Mouse (Mus musculus): Measurements from ENCODE around the gene Cracr2a. TPM values are rescaled to one million over a fixed set of nuclear protein-coding genes. Genes with fewer than 3 reads are reported as not detected.
A peak's percentile ranks its signal among the peaks of the same experiment; 100 is the strongest.

The Cracr2a gene
- polyA plus RNA-seq, 1 experiment from 2014 or later = 0.99 TPM

GRCm38 (mm10) chr6:127575194-127575593 is 14.1 kb downstream of the Cracr2a start:
- WGBS = 88% methylated on average over 2 of the region's 2 CpGs
- no peak overlapping the region for H3K9ac ChIP-seq (ENCODE audit: low read length)
- no peak for ATAC-seq (replicated peaks; ENCODE audit: low FRiP score)

DNA sequence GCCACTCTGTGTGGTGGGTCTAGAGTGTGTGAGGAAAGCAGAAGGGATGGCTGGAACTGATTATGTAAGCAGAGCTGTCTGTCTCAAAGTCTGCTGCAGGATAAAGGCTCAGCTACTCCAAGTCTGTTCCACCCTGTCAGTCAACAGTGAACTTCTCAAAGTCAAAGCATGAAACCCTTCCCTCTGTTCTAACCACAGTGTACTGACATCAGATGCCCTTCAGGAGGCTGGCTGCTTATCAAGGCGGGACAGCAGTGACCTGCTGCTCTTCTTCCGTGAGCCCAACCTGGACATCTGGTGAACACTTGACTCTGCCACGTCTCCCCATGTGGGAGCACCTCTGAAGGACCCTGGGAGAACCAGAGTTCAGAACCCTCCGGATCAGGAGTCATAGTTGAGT is 16.6 kb downstream of the Cracr2a start:
- Histone ChIP-seq H3K27ac (ENCODE audit: low read depth, low read length) (no peak overlapping the region), H3K4me3 (ENCODE audit: low read depth, low read length) (no peak overlapping the region), H3K9me3 (ENCODE audit: control insufficient read depth, low read length) (no peaks in the 10 kb centered on the region), H3K36me3 (ENCODE audit: control insufficient read depth, insufficient read depth, low read length) (no peaks in the 10 kb centered on the region), H3K4me1 (replicated peaks; ENCODE audit: control insufficient read depth, insufficient read depth, low read length) (no peaks in the 10 kb centered on the region), H3K27me3 (ENCODE audit: control insufficient read depth, insufficient read depth, low read length) (no peaks in the 10 kb centered on the region), H3K4me2 (ENCODE audit: low read depth, low read length, severe bottlenecking) (no peak overlapping the region), H3K9ac (ENCODE audit: low read length) (no peak overlapping the region)
- no peak for ATAC-seq (replicated peaks; ENCODE audit: low FRiP score)
- WGBS = 84% methylated on average over 4 of the region's 4 CpGs
- DNase-seq (ENCODE audit: low spot score) = no peak

More at GRCm38 (mm10) chr6:127575194-127575593, 14.1 kb downstream of the Cracr2a start:
- no peak overlapping the region for H3K4me3 ChIP-seq (ENCODE audit: low read depth, low read length)
- H3K4me1 ChIP-seq (replicated peaks; ENCODE audit: control insufficient read depth, insufficient read depth, low read length) = no peaks in the 10 kb centered on the region
- H3K36me3 ChIP-seq (ENCODE audit: control insufficient read depth, insufficient read depth, low read length) = no peaks in the 10 kb centered on the region
- no peaks in the 10 kb centered on the region for H3K27me3 ChIP-seq (ENCODE audit: control insufficient read depth, insufficient read depth, low read length)
- no peak overlapping the region for H3K4me2 ChIP-seq (ENCODE audit: low read depth, low read length, severe bottlenecking)
- no peak overlapping the region for H3K27ac ChIP-seq (ENCODE audit: low read depth, low read length)
- no peak for DNase-seq (ENCODE audit: low spot score)
- no peaks in the 10 kb centered on the region for H3K9me3 ChIP-seq (ENCODE audit: control insufficient read depth, low read length)

- no peaks in the 10 kb centered on the region for H3K27me3 ChIP-seq (ENCODE audit: control insufficient read depth, insufficient read depth, low read length)
- ATAC-seq (replicated peaks; ENCODE audit: low FRiP score) (no peak), DNase-seq (ENCODE audit: low spot score) (no peak)
- no peaks in the 10 kb centered on the region for H3K36me3 ChIP-seq (ENCODE audit: control insufficient read depth, insufficient read depth, low read length)
- H3K9ac ChIP-seq (ENCODE audit: low read length) = no peak overlapping the region
- H3K4me2 ChIP-seq (ENCODE audit: low read depth, low read length, severe bottlenecking) = no peak overlapping the region
- no peaks in the 10 kb centered on the region for H3K9me3 ChIP-seq (ENCODE audit: control insufficient read depth, low read length)
- 81% methylated on average over 7 of the region's 7 CpGs for WGBS
- no peaks in the 10 kb centered on the region for H3K4me1 ChIP-seq (replicated peaks; ENCODE audit: control insufficient read depth, insufficient read depth, low read length)
- H3K27ac ChIP-seq (ENCODE audit: low read depth, low read length) = no peak overlapping the region
- H3K4me3 ChIP-seq (ENCODE audit: low read depth, low read length) = no peak overlapping the region
Measured at GRCm38 (mm10) chr6:127578316-127578715, 17.2 kb downstream of the Cracr2a start.

- WGBS = 85% methylated on average over 5 of the region's 5 CpGs
- H3K4me3 ChIP-seq (ENCODE audit: low read depth, low read length) = no peak overlapping the region
- H3K4me2 ChIP-seq (ENCODE audit: low read depth, low read length, severe bottlenecking) = no peak overlapping the region
- no peak for DNase-seq (ENCODE audit: low spot score)
- H3K9me3 ChIP-seq (ENCODE audit: control insufficient read depth, low read length) = no peaks in the 10 kb centered on the region
- H3K27me3 ChIP-seq (ENCODE audit: control insufficient read depth, insufficient read depth, low read length) = no peaks in the 10 kb centered on the region
- no peak for ATAC-seq (replicated peaks; ENCODE audit: low FRiP score)
- H3K27ac ChIP-seq (ENCODE audit: low read depth, low read length) = no peak overlapping the region
- no peak overlapping the region for H3K9ac ChIP-seq (ENCODE audit: low read length)
- H3K36me3 ChIP-seq (ENCODE audit: control insufficient read depth, insufficient read depth, low read length) = no peaks in the 10 kb centered on the region
- no peaks in the 10 kb centered on the region for H3K4me1 ChIP-seq (replicated peaks; ENCODE audit: control insufficient read depth, insufficient read depth, low read length)
Measured at GRCm38 (mm10) chr6:127578810-127579209, 17.7 kb downstream of the Cracr2a start.

DNA sequence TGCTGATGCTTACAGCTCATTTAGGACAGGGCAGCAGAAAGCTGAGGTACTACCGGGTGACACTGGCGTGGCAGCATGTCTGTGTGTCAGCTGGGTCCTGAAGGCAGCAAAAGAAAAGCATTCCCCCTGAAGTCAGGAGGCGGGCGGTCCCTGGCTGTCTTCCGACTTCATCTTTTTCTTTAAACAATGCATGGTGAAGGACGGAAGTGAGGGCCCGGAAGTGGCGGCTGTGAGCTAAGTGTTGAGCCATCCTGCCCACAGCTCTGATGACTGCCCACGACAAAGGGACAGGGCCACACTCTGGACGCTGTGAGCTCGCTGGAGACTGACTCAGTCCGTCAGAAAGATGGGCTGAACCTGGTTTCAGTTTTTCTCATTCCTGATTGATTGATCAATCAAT is 20.8 kb downstream of the Cracr2a start:
- H3K9me3 ChIP-seq (ENCODE audit: control insufficient read depth, low read length) = no peaks in the 10 kb centered on the region
- 61% methylated on average over 12 of the region's 12 CpGs for WGBS
- H3K4me1 ChIP-seq (replicated peaks; ENCODE audit: control insufficient read depth, insufficient read depth, low read length) = no peaks in the 10 kb centered on the region
- peak overlapping the region; percentile 29; the same call in 1 of the 2 replicates for H3K4me2 ChIP-seq (ENCODE audit: low read depth, low read length, severe bottlenecking)
- H3K4me3 ChIP-seq (ENCODE audit: low read depth, low read length) = no peak overlapping the region
- ATAC-seq (replicated peaks; ENCODE audit: low FRiP score) (no peak), DNase-seq (ENCODE audit: low spot score) (no peak)
- H3K27ac ChIP-seq (ENCODE audit: low read depth, low read length) = no peak overlapping the region
- no peaks in the 10 kb centered on the region for H3K36me3 ChIP-seq (ENCODE audit: control insufficient read depth, insufficient read depth, low read length)
- H3K9ac ChIP-seq (ENCODE audit: low read length) = no peak overlapping the region
- no peaks in the 10 kb centered on the region for H3K27me3 ChIP-seq (ENCODE audit: control insufficient read depth, insufficient read depth, low read length)

- no peak overlapping the region for H3K27ac ChIP-seq (ENCODE audit: low read depth, low read length)
- H3K9ac ChIP-seq (ENCODE audit: low read length) = no peak overlapping the region
- no peaks in the 10 kb centered on the region for H3K9me3 ChIP-seq (ENCODE audit: control insufficient read depth, low read length)
- 15% methylated on average over 15 of the region's 15 CpGs for WGBS
- H3K4me1 ChIP-seq (replicated peaks; ENCODE audit: control insufficient read depth, insufficient read depth, low read length) = no peaks in the 10 kb centered on the region
- H3K4me2 ChIP-seq (ENCODE audit: low read depth, low read length, severe bottlenecking) = peak overlapping the region; percentile 29
- DNase-seq (ENCODE audit: low spot score) (peak; percentile 84), ATAC-seq (replicated peaks; ENCODE audit: low FRiP score) (peak; percentile 61; the same call in 1 of the 2 replicates)
- H3K36me3 ChIP-seq (ENCODE audit: control insufficient read depth, insufficient read depth, low read length) = no peaks in the 10 kb centered on the region
- no peak overlapping the region for H3K4me3 ChIP-seq (ENCODE audit: low read depth, low read length)
- H3K27me3 ChIP-seq (ENCODE audit: control insufficient read depth, insufficient read depth, low read length) = no peaks in the 10 kb centered on the region
Measured at GRCm38 (mm10) chr6:127582391-127583176, 21.4 kb downstream of the Cracr2a start.

DNA sequence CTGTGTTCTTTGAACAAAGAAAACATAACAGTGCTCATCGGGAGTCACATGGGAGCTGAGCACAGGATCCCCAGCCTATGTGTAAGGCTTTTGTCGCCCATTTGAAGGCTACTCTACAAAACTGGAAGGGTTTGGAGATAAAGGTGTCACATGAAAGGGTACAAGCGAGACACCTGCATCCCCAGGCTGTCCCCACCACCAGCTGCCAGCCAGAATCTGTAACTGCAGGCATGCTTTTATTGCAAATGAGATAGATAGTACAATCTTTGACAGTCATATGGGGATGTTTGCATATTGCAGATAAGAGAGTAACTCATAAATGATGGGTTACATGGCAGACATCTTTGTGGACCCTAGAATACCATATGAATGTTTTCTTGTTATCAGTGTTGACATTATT is 30.3 kb downstream of the Cracr2a start:
- Histone ChIP-seq H3K36me3 (ENCODE audit: control insufficient read depth, insufficient read depth, low read length) (no peaks in the 10 kb centered on the region), H3K4me2 (ENCODE audit: low read depth, low read length, severe bottlenecking) (no peak overlapping the region), H3K27ac (ENCODE audit: low read depth, low read length) (no peak overlapping the region), H3K4me1 (replicated peaks; ENCODE audit: control insufficient read depth, insufficient read depth, low read length) (no peaks in the 10 kb centered on the region), H3K9ac (ENCODE audit: low read length) (no peak overlapping the region), H3K9me3 (ENCODE audit: control insufficient read depth, low read length) (no peaks in the 10 kb centered on the region), H3K4me3 (ENCODE audit: low read depth, low read length) (no peak overlapping the region), H3K27me3 (ENCODE audit: control insufficient read depth, insufficient read depth, low read length) (no peaks in the 10 kb centered on the region)
- 73% methylated on average over 3 of the region's 3 CpGs for WGBS
- DNase-seq (ENCODE audit: low spot score) (no peak), ATAC-seq (replicated peaks; ENCODE audit: low FRiP score) (no peak)

DNA sequence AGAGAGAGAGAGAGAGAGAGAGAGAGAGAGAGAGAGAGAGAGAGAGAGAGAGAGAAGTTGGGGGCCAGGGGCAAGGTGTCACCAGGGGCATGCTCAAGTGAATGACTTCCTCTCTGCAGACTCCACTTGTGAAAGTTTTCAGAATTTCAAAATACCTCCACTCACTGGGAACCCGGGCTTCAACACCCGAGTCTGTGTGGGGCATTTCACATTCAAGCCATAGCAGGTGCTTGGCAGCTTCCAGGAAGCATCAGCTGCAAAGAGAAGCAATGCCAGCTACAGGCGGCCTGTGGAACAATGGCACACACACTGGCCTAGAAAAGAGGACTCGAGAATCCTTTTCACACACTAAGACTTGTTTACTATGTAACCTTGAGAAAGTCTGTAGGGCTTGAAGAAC is 32.3 kb downstream of the Cracr2a start:
- Histone ChIP-seq H3K4me3 (ENCODE audit: low read depth, low read length) (no peak overlapping the region), H3K9me3 (ENCODE audit: control insufficient read depth, low read length) (no peaks in the 10 kb centered on the region), H3K36me3 (ENCODE audit: control insufficient read depth, insufficient read depth, low read length) (no peaks in the 10 kb centered on the region), H3K27ac (ENCODE audit: low read depth, low read length) (no peak overlapping the region), H3K9ac (ENCODE audit: low read length) (no peak overlapping the region), H3K4me1 (replicated peaks; ENCODE audit: control insufficient read depth, insufficient read depth, low read length) (no peaks in the 10 kb centered on the region), H3K4me2 (ENCODE audit: low read depth, low read length, severe bottlenecking) (no peak overlapping the region), H3K27me3 (ENCODE audit: control insufficient read depth, insufficient read depth, low read length) (no peaks in the 10 kb centered on the region)
- ATAC-seq (replicated peaks; ENCODE audit: low FRiP score) (no peak), DNase-seq (ENCODE audit: low spot score) (no peak)
- 52% methylated on average over 4 of the region's 4 CpGs for WGBS

- H3K9ac ChIP-seq (ENCODE audit: low read length) = no peak overlapping the region
- ATAC-seq (replicated peaks; ENCODE audit: low FRiP score) (peak; percentile 72), DNase-seq (ENCODE audit: low spot score) (no peak)
- no peaks in the 10 kb centered on the region for H3K36me3 ChIP-seq (ENCODE audit: control insufficient read depth, insufficient read depth, low read length)
- H3K27me3 ChIP-seq (ENCODE audit: control insufficient read depth, insufficient read depth, low read length) = no peaks in the 10 kb centered on the region
- H3K4me2 ChIP-seq (ENCODE audit: low read depth, low read length, severe bottlenecking) = no peak overlapping the region
- peaks cover 3% of the 10 kb centered on the region; the same call in 1 of the 2 replicates for H3K9me3 ChIP-seq (ENCODE audit: control insufficient read depth, low read length)
- WGBS = 60% methylated on average over 6 of the region's 6 CpGs
- H3K4me1 ChIP-seq (replicated peaks; ENCODE audit: control insufficient read depth, insufficient read depth, low read length) = no peaks in the 10 kb centered on the region
- peak overlapping the region; percentile 42; the same call in 1 of the 2 replicates for H3K27ac ChIP-seq (ENCODE audit: low read depth, low read length)
- H3K4me3 ChIP-seq (ENCODE audit: low read depth, low read length) = no peak overlapping the region
Measured at GRCm38 (mm10) chr6:127599280-127599679, 38.1 kb downstream of the Cracr2a start.
